Mouse (Mus musculus) ES-Bruce4 (cell line): ENCODE data around the gene Krt18.
A peak's percentile ranks its signal among the peaks of the same experiment; 100 is the strongest.

ENCODE experiments used
- CTCF ChIP-seq: IDR thresholded peaks from one replicate; pipeline ENCODE4 v1.8.1; 2011; ENCODE audit warnings: low read depth, low read length
- EP300 ChIP-seq: IDR thresholded peaks from 2 replicates; pipeline ENCODE4 v1.6.1; 2011; ENCODE audit warnings: low read depth, low read length; ENCODE audit not compliant: insufficient read depth
- POLR2A ChIP-seq: IDR thresholded peaks from one replicate; pipeline ENCODE4 v1.8.1; 2011; ENCODE audit warnings: low read length; ENCODE audit not compliant: insufficient read depth

- TF ChIP-seq CTCF, result peak; percentile 98
- no peak for TF ChIP-seq POLR2A
- 0 out of 2 replicates have a peak, but pooled peaks have one; percentile 32 for TF ChIP-seq EP300
These were observed 37.8 kb downstream of the Krt18 start for GRCm38 (mm10) chr15:102065661-102066325.
